ENCODE assay signal across 1 mouse cellular context in the genomic region with DNA sequence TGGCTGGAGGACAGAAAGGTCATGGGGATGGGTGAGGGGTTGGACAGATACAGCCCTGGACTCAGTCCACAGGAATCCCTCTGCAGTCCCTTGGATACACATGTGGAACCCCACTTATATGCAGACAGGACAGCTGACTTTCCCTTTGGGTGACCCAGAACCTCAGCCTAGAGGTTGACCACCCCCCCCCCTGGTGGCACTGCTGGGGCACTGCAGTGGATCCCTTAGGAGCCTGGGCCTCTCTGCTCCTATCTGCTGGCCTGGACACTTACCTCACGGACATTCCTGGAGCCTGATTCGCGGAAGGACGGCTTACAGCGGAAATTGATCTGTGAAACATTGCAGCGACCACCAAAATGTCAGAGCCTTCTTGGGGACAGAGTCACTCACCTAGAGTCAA.
TF ChIP-seq lines count a peak whose summit lies in the region.

No protein-coding gene starts in this region.

TF ChIP-seq in MEL, 35 proteins besides CTCF, POLR2A, EP300 and RAD21:
- TF ChIP-seq SMC3 (IDR thresholded peaks at IDR 0.05; ENCODE audit: low read depth, low read length) (peak; percentile 31; the same call in 1 of the 2 replicates), GABPA (IDR thresholded peaks at IDR 0.05; ENCODE audit: low read depth, low read length) (no peak), MXI1 (IDR thresholded peaks at IDR 0.05; ENCODE audit: low read depth, low read length) (no peak)
